Mouse (Mus musculus) E14TG2a.4 (cell line): ENCODE data around the gene Stk33.

Source experiments
- CTCF ChIP-seq: conservative IDR thresholded peaks from 2 replicates; pipeline ENCODE4 v1.5.1; 2014; ENCODE audit warnings: low read length
- NANOG ChIP-seq: IDR thresholded peaks from 2 replicates; pipeline ENCODE4 v1.6.1; 2014; ENCODE audit warnings: borderline replicate concordance, low read length, mixed read lengths
- POU5F1 ChIP-seq: IDR thresholded peaks from 2 replicates; pipeline ENCODE4 v1.6.1; 2014; ENCODE audit warnings: low read length, borderline replicate concordance

- no peak for TF ChIP-seq POU5F1
- no peak for TF ChIP-seq CTCF
- TF ChIP-seq NANOG: no peak
Observed at GRCm38 (mm10) chr7:109244776-109245175, 194.1 kb downstream of the Stk33 start.
